Mouse (Mus musculus) kidney, adult 2 months (tissue): Measurements from ENCODE around the gene Mb21d2.

ENCODE experiments used
- CTCF ChIP-seq: fragments of 200-500 bp; conservative IDR thresholded peaks from 2 replicates; pipeline ENCODE4 v1.5.1; 2011; ENCODE audit warnings: low read depth, mild to moderate bottlenecking, control low read depth, low read length, moderate library complexity, mixed read lengths; ENCODE audit not compliant: insufficient read depth, insufficient read length
- POLR2A ChIP-seq: fragments of 200-500 bp; IDR thresholded peaks from one replicate; pipeline ENCODE4 v1.6.1; 2011; ENCODE audit warnings: low read depth, low read length, control low read depth

DNA sequence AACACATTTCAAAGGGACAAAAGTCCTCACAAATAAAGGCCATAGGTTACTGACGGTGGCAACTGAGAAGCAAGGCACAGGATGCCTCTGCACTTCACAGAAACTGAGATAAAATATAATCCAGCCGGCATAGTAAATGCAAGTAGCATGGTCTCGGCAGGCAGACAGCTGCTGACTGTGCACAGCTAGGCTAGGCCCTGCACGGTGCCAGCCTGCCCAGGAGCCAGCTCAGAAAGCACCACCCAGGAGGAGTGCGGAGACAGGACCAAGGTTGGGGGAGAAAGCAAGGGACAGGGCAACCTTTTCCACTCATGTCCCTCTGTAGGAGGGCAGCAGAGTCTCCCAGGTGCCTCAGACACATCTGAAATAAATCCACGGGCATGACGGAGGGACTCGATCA, 44.0 kb downstream of the Mb21d2 start:
- TF ChIP-seq CTCF (no peak), POLR2A (no peak)
